Mouse (Mus musculus) urinary bladder, postnatal 14 days (tissue): ENCODE results near the gene Dis3l2.

ENCODE experiments used
- DNase-seq: peaks from one replicate; pipeline ENCODE4 v3.0.0; 2021; ENCODE audit warnings: low spot score

Gene Dis3l2

DNA sequence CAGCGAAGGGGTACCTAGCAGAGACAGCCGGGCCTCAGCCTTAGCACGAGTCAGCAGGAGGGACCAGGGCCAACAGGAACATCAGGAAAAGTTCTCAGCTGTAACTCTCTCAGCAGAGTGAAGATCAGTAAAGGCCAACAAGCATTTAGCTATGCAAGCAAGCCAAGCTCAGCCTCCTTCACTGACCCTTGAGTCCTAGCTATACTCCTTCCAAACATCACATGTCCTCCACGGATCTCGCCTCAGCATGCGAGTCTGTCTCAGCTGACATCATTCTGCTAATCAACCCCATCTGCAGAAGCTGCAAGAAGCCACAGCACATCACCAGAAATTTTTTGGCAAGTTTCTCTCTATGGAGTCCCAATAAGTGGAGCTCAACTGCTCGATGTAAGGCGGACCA lies 370.2 kb downstream of the Dis3l2 start:
- no peak for DNase-seq

DNA sequence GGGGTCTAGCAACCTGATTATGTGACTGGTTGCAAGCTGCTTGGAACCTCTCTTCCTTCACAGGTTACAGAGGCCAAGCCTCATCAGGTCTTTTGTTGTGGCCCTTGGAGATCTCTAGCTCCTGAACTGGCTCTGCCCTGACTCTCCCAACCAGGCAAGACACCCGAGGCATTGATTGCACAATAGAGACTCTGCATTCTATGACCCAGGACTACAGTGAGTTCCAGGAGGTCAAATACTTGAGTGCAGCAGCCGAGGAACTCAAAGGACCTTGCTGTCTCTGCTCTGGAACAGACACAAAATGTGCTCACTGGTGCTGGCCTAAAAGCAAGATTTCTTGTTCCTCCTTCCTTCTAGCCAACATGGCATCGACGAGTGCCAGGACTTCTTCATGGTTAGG lies 382.6 kb downstream of the Dis3l2 start:
- no peak for DNase-seq

DNA sequence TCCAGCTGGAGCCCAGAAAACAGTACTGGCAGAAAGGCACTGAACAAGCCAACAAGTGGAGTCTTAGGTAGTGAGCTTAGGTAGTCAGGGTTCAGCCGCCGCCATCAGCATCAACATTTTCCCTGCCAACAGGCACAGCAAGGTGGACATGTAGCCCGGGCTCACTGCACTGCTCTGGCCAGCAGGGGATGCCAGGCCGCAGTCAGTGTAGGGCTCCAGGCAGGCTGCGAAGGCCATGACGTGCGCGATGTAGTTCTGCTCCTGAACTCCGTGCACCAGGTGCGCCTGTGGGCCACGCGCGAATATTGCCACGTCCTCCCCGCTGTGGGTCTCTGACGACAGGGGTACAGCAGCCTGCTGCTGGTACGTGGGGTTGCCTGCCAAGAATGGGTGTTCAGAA lies 383.4 kb downstream of the Dis3l2 start:
- no peak for DNase-seq

DNA sequence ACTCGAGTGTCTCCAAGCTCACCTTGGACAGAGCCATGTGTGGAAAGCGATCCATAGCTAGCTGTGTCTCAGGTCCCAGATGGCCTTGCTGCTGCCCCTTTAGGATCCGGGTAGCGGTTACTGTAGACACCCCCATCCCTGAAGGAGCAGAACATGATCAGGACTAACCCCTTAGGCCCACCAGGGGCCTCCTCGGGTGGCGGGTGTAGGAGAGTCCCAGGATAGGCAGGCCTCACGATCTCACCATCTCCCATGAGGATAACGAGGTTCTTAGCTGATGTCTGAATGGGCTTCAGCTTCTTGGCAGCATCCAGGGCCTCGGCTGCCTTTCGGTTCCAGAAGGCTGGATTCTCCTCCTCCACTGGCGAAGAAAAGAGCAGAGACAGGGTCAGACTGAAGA lies 385.6 kb downstream of the Dis3l2 start:
- DNase-seq, result no peak

DNA sequence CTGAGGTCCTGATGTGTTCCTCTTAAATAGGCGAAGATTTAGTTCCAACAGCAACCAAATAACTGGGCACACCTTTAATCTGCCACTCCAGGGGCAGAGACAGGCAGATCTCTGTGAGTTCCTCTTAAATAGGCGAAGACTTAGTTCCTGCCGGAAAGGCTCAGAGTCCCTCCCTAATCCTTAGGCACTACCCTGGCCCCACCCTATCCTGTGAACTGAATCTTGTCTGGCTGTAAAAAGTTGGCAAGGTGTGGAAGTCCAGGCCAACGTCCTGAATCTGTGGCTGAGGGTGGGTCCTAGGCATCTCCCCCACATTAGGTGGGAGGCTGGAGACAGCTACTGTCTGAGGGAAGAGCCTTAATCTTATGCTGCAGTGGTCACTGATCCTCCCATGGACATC lies 386.2 kb downstream of the Dis3l2 start, which contains the start of gene Alppl2:
Alppl2 (minus strand) TSS at position 101 of the 400 bp plus-strand sequence.
- no peak for DNase-seq

DNA sequence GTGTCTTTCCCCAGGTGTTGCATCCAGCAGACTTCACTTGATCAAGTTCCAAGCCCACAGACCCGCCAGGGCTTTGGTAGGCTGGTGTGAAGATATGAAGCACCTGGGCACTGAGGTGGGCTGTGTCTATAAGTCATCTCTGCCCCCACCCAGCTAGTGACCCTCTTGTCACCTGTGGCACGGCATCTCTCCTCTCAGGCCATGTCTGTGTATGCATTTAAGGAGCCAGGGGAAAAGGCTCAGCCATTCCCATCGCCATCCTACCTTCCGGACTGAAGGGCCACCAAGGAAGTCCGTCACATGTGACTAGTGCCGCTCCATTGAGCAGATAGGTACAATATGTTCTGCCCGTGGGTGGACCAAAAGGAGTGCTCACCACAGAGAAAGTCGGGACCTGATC lies 392.0 kb downstream of the Dis3l2 start:
- no peak for DNase-seq

DNA sequence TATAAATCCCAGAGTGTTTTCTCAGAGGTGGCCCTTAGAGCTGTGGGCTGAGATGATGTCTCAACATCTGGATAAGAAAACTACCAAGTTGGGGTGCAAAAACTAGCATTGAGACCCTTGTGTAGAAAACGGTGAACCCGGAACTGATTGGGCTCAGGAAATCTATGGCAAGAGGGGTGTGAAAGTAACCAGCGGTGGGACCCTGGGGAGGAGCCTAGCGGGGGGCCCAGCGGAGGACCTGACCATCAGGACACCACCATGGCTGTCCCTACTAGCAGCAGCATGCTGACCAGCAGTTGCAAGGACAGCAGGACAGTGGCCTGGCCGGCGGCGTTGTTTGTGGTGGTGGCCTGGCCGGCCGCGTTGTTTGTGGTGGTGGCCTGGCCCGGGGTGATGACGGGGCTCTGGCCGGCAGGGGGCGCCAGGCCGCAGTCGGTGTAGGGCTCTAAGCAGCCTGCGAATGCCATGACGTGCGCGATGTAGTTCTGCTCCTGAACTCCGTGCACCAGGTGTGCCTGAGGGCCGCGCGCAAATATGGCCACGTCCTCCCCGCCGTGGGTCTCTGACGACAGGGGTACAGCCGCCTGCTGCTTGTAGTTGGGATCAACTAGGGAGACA lies 394.9 kb downstream of the Dis3l2 start:
- peak; percentile 56 for DNase-seq
